Mouse (Mus musculus) limb, embryonic 14.5 days (tissue): ENCODE measurements around the gene Eif3i. TPM values are rescaled to one million over a fixed set of nuclear protein-coding genes. Genes with fewer than 3 reads are reported as not detected.

Experiments used
- ATAC-seq: fragments of 200-750 bp; cut with Nextera tagmentation; 2 replicates; pipeline ENCODE4 v1.8.0; 2017; ENCODE audit warnings: low read depth, moderate number of reproducible peaks, moderate TSS enrichment; ENCODE audit not compliant: low FRiP score
- DNase-seq: peaks from one replicate; pipeline ENCODE4 v3.0.0-alpha.2; 2015; ENCODE audit warnings: low spot score
- H3K27ac ChIP-seq: fragments of 300-500 bp; sonication (generic); replicated peaks from 2 replicates; pipeline ENCODE4 v1.5.1; 2014; ENCODE audit warnings: low read depth, mild to moderate bottlenecking, low read length, moderate library complexity, mixed read lengths
- H3K27me3 ChIP-seq: fragments of 300-500 bp; sonication (generic); 2 replicates; pipeline ENCODE4 v1.6.1; 2014; ENCODE audit warnings: low read length, mixed read lengths; ENCODE audit not compliant: control insufficient read depth, insufficient read depth
- H3K36me3 ChIP-seq: fragments of 300-500 bp; sonication (generic); 2 replicates; pipeline ENCODE4 v1.6.1; 2014; ENCODE audit warnings: mild to moderate bottlenecking, low read length, moderate library complexity, mixed read lengths; ENCODE audit not compliant: control insufficient read depth, insufficient read depth
- H3K4me1 ChIP-seq: fragments of 300-500 bp; sonication (generic); 2 replicates; pipeline ENCODE4 v1.6.1; 2014; ENCODE audit warnings: antibody characterized with exemption, low read length, mixed read lengths; ENCODE audit not compliant: control insufficient read depth, insufficient read depth
- H3K4me2 ChIP-seq: fragments of 300-500 bp; sonication (generic); replicated peaks from 2 replicates; pipeline ENCODE4 v1.6.1; 2014; ENCODE audit warnings: low read depth, mild to moderate bottlenecking, low read length, moderate library complexity; ENCODE audit not compliant: severe bottlenecking
- H3K4me3 ChIP-seq: fragments of 300-500 bp; sonication (generic); replicated peaks from 2 replicates; pipeline ENCODE4 v1.5.1; 2014; ENCODE audit warnings: low read length
- H3K9ac ChIP-seq: fragments of 300-500 bp; sonication (generic); 2 replicates; pipeline ENCODE4 v1.6.1; 2014; ENCODE audit warnings: mild to moderate bottlenecking, low read depth, low read length, moderate library complexity; ENCODE audit not compliant: severe bottlenecking
- H3K9me3 ChIP-seq: fragments of 300-500 bp; sonication (generic); 2 replicates; pipeline ENCODE4 v1.6.1; 2016; ENCODE audit warnings: low read length; ENCODE audit not compliant: control insufficient read depth
- POLR2A ChIP-seq: fragments of 200-500 bp; IDR thresholded peaks from 2 replicates; pipeline ENCODE4 v1.8.0; 2012; ENCODE audit warnings: inconsistent platforms, mild to moderate bottlenecking, moderate library complexity, borderline replicate concordance; ENCODE audit not compliant: insufficient read depth, insufficient read length; ENCODE audit errors: extremely low read depth
- WGBS: fragments of 180-500 bp; shearing (Covaris S2); extraction: QIAGEN DNeasy Blood & Tissue Kit; methylation state at CpG from one replicate; pipeline ENCODE4 v1.1.7; 2014; 5-methylcytosine and 5-hydroxymethylcytosine counted together
- polyA plus RNA-seq, 2 experiments: library from polyadenylated mRNA; depleted of rRNA in 1 of 2; stranded (reverse) in 1 of 2; unstranded in 1 of 2; fragments of >200 nt; fragmentation: Nextera tagmentation in 1 of 2; extraction: Ambion mirVana in 1 of 2; gene quantifications; 2 replicates each; pipeline versions ENCODE4 v1.2.1 to v1.2.3; 2012 to 2014

Gene Eif3i
- polyA plus RNA-seq (2012; rRNA removed) (367 and 429 TPM in 2 replicates), polyA plus RNA-seq (2014; fragmentation: Nextera tagmentation; extraction: Ambion mirVana) (333 and 334 TPM in 2 replicates)

DNA sequence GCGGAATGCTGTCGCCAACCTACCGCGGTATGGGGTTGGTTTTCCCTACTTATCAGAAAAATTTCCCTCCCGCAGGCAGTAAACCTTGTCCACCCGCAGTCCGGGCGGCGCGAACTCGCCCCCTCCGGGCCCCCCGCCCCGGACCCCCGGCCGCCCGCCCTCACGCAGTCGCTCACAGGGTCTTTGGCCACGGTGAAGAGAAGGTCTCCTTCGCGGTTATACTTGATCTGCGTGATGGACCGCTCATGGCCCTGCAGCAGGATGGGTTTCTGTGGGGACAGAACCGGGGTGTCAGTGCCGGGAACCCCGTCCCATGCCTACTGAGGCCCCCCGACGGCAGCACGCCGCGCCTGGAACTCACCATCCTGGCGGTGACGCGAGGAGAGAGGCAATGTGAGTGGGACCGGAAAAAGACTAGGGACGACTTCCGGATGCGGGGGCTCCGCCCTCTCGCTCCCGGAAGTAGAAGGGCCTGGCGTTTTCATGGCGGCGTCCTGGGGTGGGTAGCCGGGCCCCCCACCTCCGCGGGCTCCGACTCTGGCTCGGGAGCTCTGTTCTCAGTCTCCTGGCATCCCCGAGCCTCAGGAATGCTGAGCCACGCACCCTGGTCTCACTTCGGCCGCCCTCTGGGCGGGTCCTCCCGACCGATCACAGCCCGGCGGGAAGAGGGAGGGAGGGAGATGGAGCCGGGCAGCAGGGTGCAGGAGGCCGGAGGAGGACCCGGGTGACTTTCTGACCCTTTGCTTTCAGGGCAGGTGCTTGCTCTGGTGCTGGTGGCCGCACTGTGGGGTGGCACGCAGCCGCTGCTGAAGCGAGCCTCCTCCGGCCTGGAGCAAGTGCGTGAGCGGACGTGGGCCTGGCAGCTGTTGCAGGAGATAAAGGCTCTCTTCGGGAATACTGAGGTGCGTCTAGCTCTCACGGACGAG lies at the start of gene Eif3i, which contains the start of gene Tmem234:
TSS of gene Eif3i (minus strand) at position 416 of the 926 bp plus-strand sequence.
TSS of gene Tmem234 (plus strand) at position 436 of the 926 bp plus-strand sequence.
- whole genome bisulfite sequencing, result under 1% methylated on average over 65 of the region's 74 CpGs
- peak within 1 kb of the TSS; percentile 81 for H3K4me2 ChIP-seq

DNA sequence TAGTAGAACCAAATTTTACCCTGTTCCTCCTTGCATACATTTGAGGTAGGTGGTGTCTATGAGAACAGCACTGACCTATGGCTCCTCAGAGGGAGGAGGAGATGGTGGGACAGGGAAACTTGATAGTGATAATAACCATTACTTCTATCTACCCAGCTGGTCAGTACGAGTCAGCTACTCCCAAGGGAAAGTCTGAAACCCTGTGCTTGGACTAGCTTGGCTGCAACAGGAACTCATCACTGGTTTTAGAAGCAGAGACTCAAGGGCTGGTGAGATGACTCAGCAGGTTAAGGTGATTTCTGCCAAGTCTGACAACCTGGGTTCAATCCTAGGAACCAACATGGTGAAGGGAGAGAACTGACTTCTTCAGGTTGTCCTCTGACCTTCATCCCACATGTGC lies 48.2 kb upstream of the Eif3i start:
- Histone ChIP-seq H3K36me3 (peaks cover 88% of the 10 kb centered on the region), H3K9ac (no peak overlapping the region), H3K4me3 (no peak overlapping the region), H3K4me2 (no peak overlapping the region), H3K27me3 (no peaks in the 10 kb centered on the region), H3K9me3 (no peaks in the 10 kb centered on the region), H3K27ac (no peak overlapping the region), H3K4me1 (no peaks in the 10 kb centered on the region)
- no peak for ATAC-seq
- no peak for TF ChIP-seq POLR2A
- no peak for DNase-seq
- WGBS, result 79% methylated on average over 1 of the region's 1 CpGs

More for the DNA sequence above, at the start of gene Eif3i, which contains the start of gene Tmem234:
- Histone ChIP-seq H3K4me1 (peaks cover 18% of the 10 kb centered on the region), H3K27ac (peak within 1 kb of the TSS; percentile 63; the same call in 1 of the 2 replicates), H3K36me3 (peaks cover 54% of the 10 kb centered on the region), H3K27me3 (no peaks in the 10 kb centered on the region), H3K9me3 (no peaks in the 10 kb centered on the region), H3K4me3 (peak within 1 kb of the TSS; percentile 99), H3K9ac (peak within 1 kb of the TSS; percentile 81)
- DNase-seq (peak; percentile 88), ATAC-seq (peak; percentile 89)
- TF ChIP-seq POLR2A, result peak; percentile 44; the same call in 1 of the 2 replicates

DNA sequence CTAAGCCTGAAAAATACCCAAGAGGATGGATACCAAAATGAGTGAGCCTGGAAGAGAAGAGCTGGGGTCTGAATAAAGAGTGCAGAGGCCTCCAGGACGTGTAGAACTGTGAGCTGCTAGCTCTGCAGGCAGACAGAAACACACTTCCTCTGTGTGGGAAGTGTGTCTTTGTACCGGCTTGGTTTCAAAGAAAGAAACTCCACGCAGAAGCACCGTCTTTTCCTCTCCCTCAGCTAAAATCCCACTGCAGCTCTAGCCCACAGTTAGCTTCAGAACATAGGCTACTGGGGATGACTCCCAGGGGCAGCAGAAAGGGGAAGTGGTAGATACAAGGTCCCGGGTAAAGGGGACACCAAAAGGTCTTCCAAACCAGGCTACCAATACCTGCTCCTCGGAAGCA lies 44.8 kb upstream of the Eif3i start:
- no peaks in the 10 kb centered on the region for H3K9me3 ChIP-seq
- 93% methylated on average over 6 of the region's 6 CpGs for WGBS
- no peak for TF ChIP-seq POLR2A
- ATAC-seq (no peak), DNase-seq (no peak)
- H3K27ac ChIP-seq, result no peak overlapping the region
- no peak overlapping the region for H3K4me2 ChIP-seq
- H3K9ac ChIP-seq, result no peak overlapping the region
- peaks cover 6% of the 10 kb centered on the region for H3K4me1 ChIP-seq
- H3K36me3 ChIP-seq, result peaks cover 57% of the 10 kb centered on the region
- H3K27me3 ChIP-seq, result no peaks in the 10 kb centered on the region
- no peak overlapping the region for H3K4me3 ChIP-seq

DNA sequence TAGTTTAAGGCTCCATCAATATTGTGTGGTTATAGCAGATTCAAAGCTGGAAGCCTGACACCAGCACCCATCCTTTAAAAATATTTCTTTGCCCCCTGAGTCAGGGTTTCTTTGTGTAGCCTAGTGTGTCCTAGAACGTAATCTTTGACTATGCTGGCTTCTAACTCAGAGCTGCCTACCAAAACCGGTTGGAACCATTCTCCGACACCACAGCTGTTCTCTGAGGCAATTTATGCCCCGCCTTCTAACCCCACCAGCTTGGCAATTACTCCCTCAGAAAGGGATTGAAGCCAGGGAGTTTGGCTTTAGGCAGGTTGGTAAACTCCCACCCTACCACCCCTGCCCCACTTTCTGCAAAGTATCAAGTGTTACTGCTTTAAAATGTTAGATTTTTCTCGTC lies 41.3 kb upstream of the Eif3i start:
- 0 out of 2 replicates have a peak overlapping the region, but pooled peaks have one; percentile 43 for H3K27ac ChIP-seq
- peak overlapping the region; percentile 29 for H3K4me2 ChIP-seq
- H3K9me3 ChIP-seq, result no peaks in the 10 kb centered on the region
- DNase-seq (peak; percentile 35), ATAC-seq (no peak)
- H3K4me1 ChIP-seq, result peaks cover 20% of the 10 kb centered on the region
- peaks cover 47% of the 10 kb centered on the region for H3K36me3 ChIP-seq
- 30% methylated on average over 5 of the region's 5 CpGs for WGBS
- H3K9ac ChIP-seq, result 0 out of 2 replicates have a peak overlapping the region, but pooled peaks have one; percentile 1
- TF ChIP-seq POLR2A, result no peak
- no peaks in the 10 kb centered on the region for H3K27me3 ChIP-seq
- peak overlapping the region; percentile 55 for H3K4me3 ChIP-seq

DNA sequence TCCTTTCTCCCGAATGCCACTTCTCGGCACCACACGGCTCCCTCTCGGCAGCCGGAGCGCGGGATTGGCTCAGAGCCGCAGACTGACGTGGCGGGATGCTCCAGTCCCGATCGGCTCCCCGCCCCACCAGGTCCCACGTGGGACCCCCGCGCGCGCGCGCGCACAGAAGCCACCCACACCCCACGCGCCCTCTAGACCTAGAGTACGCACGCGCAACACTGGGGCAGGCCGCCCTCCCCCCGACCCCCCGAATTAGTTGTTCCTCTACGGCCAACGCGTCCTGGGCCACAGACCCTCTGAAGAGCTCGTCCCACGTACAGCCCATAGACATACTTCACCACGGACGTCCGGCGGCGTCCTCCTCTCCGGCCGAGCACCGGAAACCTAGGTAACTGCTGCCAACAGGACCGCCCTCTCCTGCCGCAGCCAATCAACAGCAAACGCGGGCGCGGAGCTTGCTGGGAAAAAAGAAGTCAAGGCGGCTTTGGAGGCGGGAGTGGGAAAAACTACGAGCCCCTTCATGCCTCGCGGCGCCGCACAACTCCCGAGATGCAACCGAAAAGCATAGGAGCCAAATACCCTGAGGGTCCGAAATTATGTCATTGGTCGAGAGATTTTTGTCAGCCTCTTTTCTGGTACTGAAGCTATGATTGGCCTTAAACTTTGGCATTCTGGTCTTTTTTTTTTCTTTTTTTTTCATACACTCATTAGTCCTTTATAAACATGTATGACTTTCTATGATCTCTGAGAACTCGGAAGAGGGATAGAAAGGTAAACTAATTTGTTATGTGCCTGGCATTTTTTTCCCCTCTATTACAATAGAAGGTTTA lies 40.4 kb upstream of the Eif3i start, which contains the start of gene Txlna:
TSS of gene Txlna (minus strand) at position 428 of the 830 bp plus-strand sequence.
- H3K4me3 ChIP-seq, result peak within 1 kb of the TSS; percentile 55
- peak within 1 kb of the TSS; percentile 70 for H3K9ac ChIP-seq
- DNase-seq (peak; percentile 98), ATAC-seq (peak; percentile 94)
- peak; percentile 78; the same call in 1 of the 2 replicates for TF ChIP-seq POLR2A
- no peaks in the 10 kb centered on the region for H3K9me3 ChIP-seq
- no peaks in the 10 kb centered on the region for H3K27me3 ChIP-seq
- H3K36me3 ChIP-seq, result peaks cover 47% of the 10 kb centered on the region
- WGBS, result under 1% methylated on average over 50 of the region's 60 CpGs
- peak within 1 kb of the TSS; percentile 73 for H3K4me2 ChIP-seq
- H3K4me1 ChIP-seq, result peaks cover 20% of the 10 kb centered on the region
- peak within 1 kb of the TSS; percentile 88 for H3K27ac ChIP-seq
